ENCODE assay signal across 16 mouse cellular contexts in the genomic region with DNA sequence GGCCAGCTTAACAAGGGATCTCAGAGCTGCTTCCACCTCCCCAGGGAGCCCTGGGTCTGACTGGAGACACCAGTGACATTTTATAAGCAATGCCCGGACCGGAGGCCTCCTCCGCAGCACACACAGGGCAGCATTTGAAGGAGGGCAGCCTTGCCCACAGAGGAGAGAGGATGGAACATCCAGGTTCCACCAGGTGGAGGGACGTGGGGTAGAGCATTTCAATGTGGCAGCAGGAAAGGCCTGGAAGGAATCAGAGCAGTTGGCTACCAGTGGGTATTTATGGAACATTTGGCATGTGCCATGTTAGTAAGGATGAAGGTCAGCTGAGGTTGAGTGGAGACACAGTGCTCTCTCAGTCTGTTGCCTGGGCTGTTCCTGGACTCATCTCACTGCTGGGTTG. TPM values are rescaled to one million over a fixed set of nuclear protein-coding genes. Genes with fewer than 3 reads are reported as not detected.
DNase-seq lines count a peak whose midpoint lies in the region.
"Had no signal": no experiment of that assay in that cellular context is flagged by ENCODE, and none has a peak within 500 bp of the region (broad histone marks: within the 10 kb centered on the region; RNA-seq: fewer than 3 reads in every experiment).

No protein-coding gene starts in this region.

- intact Hi-C loops in left cerebral cortex, postnatal 14 days (cut with DNase I) = no loop called here

- peak; percentile 94 for DNase-seq in brain, adult 2 months (ENCODE audit: low read depth, low spot score)
- DNase-seq in cerebellum, adult 11 months = peak; percentile 69
- DNase-seq in cerebellum, adult 9-10 months = peak; percentile 89
- peak; percentile 57 to 60 for DNase-seq in cerebellum, postnatal 36 days
- DNase-seq in adrenal gland, adult 2 months = no peak
- DNase-seq in retina, embryonic 14.5 days (ENCODE audit: low spot score) = no peak
- no peak for DNase-seq in left cerebral cortex, postnatal 14 days (ENCODE audit: low spot score in 2 of 2)
- DNase-seq: B cell, adult 2 months; forebrain, postnatal 0 days; gastrocnemius, postnatal 14 days; kidney, adult 2 months; kidney, postnatal 4 days; liver, embryonic 13.5 days; lung, adult 18-20 months; retina, postnatal 1 day; right cerebral cortex, postnatal 14 days had no signal

RNA-seq across cellular contexts. Expression of gene Glce, which starts 36.3 kb away (rescaled TPM):
- total RNA-seq in adrenal gland, adult 2 months (2021) = 10 to 100 TPM; 31.2 to 52.0 TPM
- polyA plus RNA-seq in adrenal gland, adult 2 months (2012; rRNA removed) = 1.4 and 2.4 TPM in 2 replicates
- total RNA-seq in left cerebral cortex, postnatal 14 days (2021) = 10 to 100 TPM; 27.2 to 28.7 TPM

Comparison
In these comparisons a context has a peak if more than half of its experiments do, and no peak if none do; other contexts are left out.
1. DNase-seq: peak in brain, adult 2 months (single experiment), cerebellum, adult 11 months (single experiment), cerebellum, adult 9-10 months (single experiment) and cerebellum, postnatal 36 days (2 of 2); none in adrenal gland, adult 2 months (single experiment), retina, embryonic 14.5 days (single experiment) and left cerebral cortex, postnatal 14 days (0 of 2).